In the genomic region with DNA sequence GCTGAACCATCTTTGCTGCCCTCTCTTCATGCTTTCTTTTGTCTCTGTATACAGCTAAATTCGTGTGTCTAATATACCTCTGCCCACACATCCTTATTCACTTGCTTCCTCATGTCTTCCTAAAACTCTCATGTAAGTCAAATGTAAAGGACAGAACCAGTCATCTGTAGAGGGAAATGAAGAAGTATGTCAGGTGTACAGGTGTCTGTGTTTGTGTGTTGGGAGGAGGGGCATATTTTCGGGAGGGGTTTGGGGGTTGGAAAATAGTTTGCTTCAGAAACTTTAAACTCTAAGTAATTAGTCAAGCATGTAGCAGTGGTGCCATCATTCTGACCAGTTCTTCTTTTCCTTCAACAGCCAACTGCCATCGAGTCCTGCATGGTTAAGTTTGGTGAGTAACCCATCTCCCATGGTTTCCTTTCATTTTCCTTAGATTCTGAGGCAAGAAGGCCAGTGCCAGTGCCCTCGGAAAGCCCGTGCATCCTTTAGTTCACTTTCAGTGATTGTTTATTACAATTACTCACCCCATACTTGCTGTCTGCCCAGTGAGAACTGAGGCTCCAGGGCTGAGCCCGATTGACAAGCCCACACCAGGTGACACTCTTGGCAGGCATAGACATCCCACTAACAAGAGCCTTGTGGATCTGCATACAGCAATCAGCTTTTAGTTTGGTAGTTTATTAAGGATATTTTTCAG, we compare ENCODE assay signal across 28 mouse cellular contexts. TPM values are rescaled to one million over a fixed set of nuclear protein-coding genes. Genes with fewer than 3 reads are reported as not detected.
DNase-seq lines count a peak whose midpoint lies in the region; ATAC-seq and TF ChIP-seq lines count a peak whose summit lies in the region.
"Had no signal": no experiment of that assay in that cellular context is flagged by ENCODE, and none has a peak within 500 bp of the region (broad histone marks: within the 10 kb centered on the region; RNA-seq: fewer than 3 reads in every experiment).

No protein-coding gene starts in this region.

- TF ChIP-seq CTCF in left cerebral cortex, adult 2 months (IDR thresholded peaks at IDR 0.05) = no peak

- no peaks in the 10 kb centered on the region for H3K27me3 ChIP-seq in splenic B cell, adult 2 months (ENCODE audit: control insufficient read depth, insufficient read depth, low read length, poor library complexity, severe bottlenecking)
- H3K27me3 ChIP-seq: hindbrain, embryonic 15.5 days; midbrain, embryonic 12.5 days; neural tube, embryonic 12.5 days had no signal

- 89% methylated on average over 6 of the region's 6 CpGs for WGBS in macrophage (ENCODE audit: missing documents)

- H3K79me2 ChIP-seq in macrophage (ENCODE audit: inconsistent target) = no peaks in the 10 kb centered on the region

- no peaks in the 10 kb centered on the region for H3K36me3 ChIP-seq in macrophage (ENCODE audit: inconsistent target)
- no peaks in the 10 kb centered on the region for H3K36me3 ChIP-seq in splenic B cell, adult 2 months (ENCODE audit: control insufficient read depth, insufficient read depth, low read length, poor library complexity, severe bottlenecking)
- H3K36me3 ChIP-seq: hindbrain, embryonic 15.5 days; limb, embryonic 10.5 days; midbrain, embryonic 12.5 days; neural tube, embryonic 12.5 days had no signal

- no peak for ATAC-seq in cerebellum, adult (ENCODE audit: insufficient number of reproducible peaks, low FRiP score, low TSS enrichment)
- ATAC-seq: forebrain, postnatal 0 days; lung, postnatal 0 days had no signal

- peak; percentile 18 to 22 for DNase-seq in spleen, adult 18-20 months
- no peak for DNase-seq in spleen, postnatal 14 days (ENCODE audit: low spot score in 2 of 2)
- DNase-seq in NIH3T3 (ENCODE audit: low read depth) = peak; percentile 31
- peak; percentile 87 for DNase-seq in splenic B cell, adult 2 months (ENCODE audit: low read depth, low spot score)
- no peak for DNase-seq in left cerebral cortex, adult 2 months (ENCODE audit: extremely low spot score in 1 of 2, low spot score in 2 of 2)
- DNase-seq: adrenal gland, postnatal 10 days; cerebellum, adult 18-20 months; cerebellum, postnatal 14 days; forebrain, postnatal 0 days; gastrocnemius, postnatal 25 days; heart, postnatal 4 days; kidney, adult 2 months; kidney, postnatal 10 days; liver had no signal

- peak overlapping the region; percentile 98 for H3K27ac ChIP-seq in macrophage
- no peak overlapping the region for H3K27ac ChIP-seq in left cerebral cortex, adult 2 months
- H3K27ac ChIP-seq: hindbrain, embryonic 15.5 days; limb, embryonic 10.5 days; midbrain, embryonic 12.5 days; neural tube, embryonic 12.5 days had no signal

- intact Hi-C loops in left cerebral cortex, adult 2 months (cut with DNase I) = no loop called here

- H3K4me3 ChIP-seq in macrophage (ENCODE audit: inconsistent target) = no peak overlapping the region
- no peak overlapping the region for H3K4me3 ChIP-seq in left cerebral cortex, adult 2 months
- H3K4me3 ChIP-seq: hindbrain, embryonic 15.5 days; limb, embryonic 10.5 days; midbrain, embryonic 12.5 days; neural tube, embryonic 12.5 days had no signal

RNA-seq across cellular contexts. Expression of a gene that starts 5.8 kb away (rescaled TPM):
- total RNA-seq in macrophage (2018; cell fraction: chromatin; rRNA removed) = under 1 TPM in 6 of 26 experiments, not detected in 20; 0.36 to 0.73 (median 0.46) TPM
- 1 to 10 TPM in 11 of 26 experiments, under 1 TPM in 15; 0.06 to 2.3 (median 0.89) TPM for total RNA-seq in macrophage (2018; cell fraction: cytosol; rRNA removed)
- total RNA-seq in macrophage (2018; cell fraction: nucleus; rRNA removed) = 1 to 10 TPM in 10 of 26 experiments, under 1 TPM in 12, not detected in 4; 0.22 to 1.9 (median 0.88) TPM
- polyA plus RNA-seq in macrophage (2018) = 0.42 to 0.97 TPM in 2 of 3 replicates, not detected in the other
- total RNA-seq in left cerebral cortex, adult 2 months (2021) = not detected
- total RNA-seq: adrenal gland, postnatal 10 days; gastrocnemius, postnatal 25 days; heart, postnatal 4 days; layer of hippocampus, postnatal 10 days; left cerebral cortex, adult 8-10 months; megakaryocyte progenitor cell, adult 5-6 weeks had no signal
- polyA plus RNA-seq: embryonic facial prominence, embryonic 11.5 days; forebrain, embryonic 11.5 days; forebrain, postnatal 0 days; heart, embryonic 16.5 days; intestine, embryonic 14.5 days; limb, embryonic 10.5 days had no signal

Comparison
In these comparisons a context has a peak if more than half of its experiments do, and no peak if none do; other contexts are left out.
1. DNase-seq: peak in spleen, adult 18-20 months (2 of 2), NIH3T3 (single experiment) and splenic B cell, adult 2 months (single experiment); none in spleen, postnatal 14 days (0 of 2) and left cerebral cortex, adult 2 months (0 of 2).